Mouse (Mus musculus) megakaryocyte, adult 5-6 weeks (primary cell): Measurements from ENCODE around the gene Epas1. TPM values are rescaled to one million over a fixed set of nuclear protein-coding genes. Genes with fewer than 3 reads are reported as not detected.
A peak's percentile ranks its signal among the peaks of the same experiment; 100 is the strongest.

ENCODE experiments used
- ATAC-seq: 2 replicates; pipeline ENCODE4 v1.8.0; 2016; ENCODE audit warnings: mild to moderate bottlenecking, inconsistent platforms; ENCODE audit not compliant: poor library complexity, severe bottlenecking
- total RNA-seq, 2 experiments: library from RNA; stranded (forward) in 1 of 2; stranded (reverse) in 1 of 2; fragments of 153-499, 151-499 nt in 1 of 2; fragments of 221-1000, 200-1000 nt in 1 of 2; gene quantifications; 2 replicates each; pipeline versions ENCODE4 v1.2.3 to v1.2.4; 2015 to 2017

Epas1 gene
- total RNA-seq (2015) (0.91 and 1.3 TPM in 2 replicates), total RNA-seq (2017) (0.07 and 0.33 TPM in 2 replicates)

DNA sequence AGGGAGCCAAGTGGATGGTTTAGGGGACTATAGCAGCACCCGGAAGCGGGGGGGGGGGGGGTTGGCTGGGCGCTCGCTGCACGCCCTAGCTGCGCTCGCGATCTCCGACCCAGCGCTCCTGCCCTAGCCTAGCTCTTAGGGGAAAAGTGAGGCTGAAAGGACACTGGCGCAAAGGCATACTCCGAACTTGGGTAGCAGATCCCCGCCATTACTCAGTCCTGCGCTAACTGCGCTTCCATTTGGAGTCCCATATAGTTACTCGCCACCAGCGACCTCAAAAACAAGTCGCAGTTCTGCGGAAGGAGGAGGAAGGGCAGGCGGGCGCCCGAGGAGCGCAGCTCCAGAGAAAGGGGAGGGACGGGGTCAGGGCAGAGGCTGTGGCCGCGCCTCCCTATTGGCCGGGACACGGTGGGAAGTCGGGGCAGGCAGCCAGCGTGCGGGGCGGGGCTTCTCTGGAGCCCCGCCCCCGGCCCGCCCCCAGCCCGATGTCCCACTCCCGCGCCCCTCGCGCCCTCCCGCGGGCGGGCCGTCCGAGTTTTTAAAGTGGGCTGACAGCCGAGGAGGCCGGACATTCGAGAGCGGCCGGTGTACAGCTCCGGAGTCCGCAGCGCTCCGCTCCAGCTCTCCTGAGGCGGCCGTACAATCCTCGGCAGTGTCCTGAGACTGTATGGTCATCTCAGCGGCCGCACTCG is at the start of gene Epas1:
Gene Epas1 (plus strand): TSS at position 571 of the 692 bp plus-strand sequence.
- peak; percentile 89 for ATAC-seq

DNA sequence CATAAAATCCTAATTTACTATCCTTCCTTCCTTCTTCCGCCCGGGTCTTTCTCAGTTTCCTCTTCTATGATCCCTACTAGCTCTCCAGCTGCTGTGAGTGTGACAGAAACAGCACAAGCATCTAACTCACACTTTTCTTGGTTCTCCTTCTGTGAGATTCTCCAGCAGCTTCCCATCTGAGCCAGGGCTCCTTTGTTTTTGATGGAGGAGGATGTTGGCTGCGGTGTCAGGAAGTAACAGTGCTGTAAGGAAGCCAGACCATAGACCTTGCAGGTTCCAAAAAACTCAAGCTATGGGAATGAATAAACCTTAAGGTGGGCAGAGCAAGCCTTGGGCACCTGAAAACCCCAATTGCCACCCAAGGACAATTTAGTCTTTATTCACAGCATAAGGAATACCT is 48.3 kb upstream of the Epas1 start:
- no peak for ATAC-seq

DNA sequence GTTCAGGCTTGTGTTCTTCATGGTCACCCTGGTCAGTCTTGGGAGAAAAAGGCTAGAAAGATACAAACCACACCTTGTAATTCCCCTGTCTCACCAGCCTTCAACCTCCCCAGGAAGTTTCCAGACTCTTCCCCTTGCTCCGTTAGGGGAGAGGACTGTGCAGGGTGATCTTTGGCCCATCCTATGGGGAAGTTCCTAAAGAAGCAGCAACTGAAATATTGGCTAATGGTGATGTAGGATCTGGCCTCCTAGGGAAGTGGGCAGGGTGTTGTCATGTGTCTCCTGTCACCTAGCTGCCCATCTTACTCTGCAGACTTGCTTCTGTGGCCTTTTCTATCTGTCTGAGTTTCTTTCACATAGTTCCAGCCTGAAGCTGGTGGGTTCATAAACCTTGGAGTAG is 47.0 kb upstream of the Epas1 start:
- no peak for ATAC-seq

- no peak for ATAC-seq
Observed at GRCm38 (mm10) chr17:86709803-86710202, 43.7 kb upstream of the Epas1 start.

DNA sequence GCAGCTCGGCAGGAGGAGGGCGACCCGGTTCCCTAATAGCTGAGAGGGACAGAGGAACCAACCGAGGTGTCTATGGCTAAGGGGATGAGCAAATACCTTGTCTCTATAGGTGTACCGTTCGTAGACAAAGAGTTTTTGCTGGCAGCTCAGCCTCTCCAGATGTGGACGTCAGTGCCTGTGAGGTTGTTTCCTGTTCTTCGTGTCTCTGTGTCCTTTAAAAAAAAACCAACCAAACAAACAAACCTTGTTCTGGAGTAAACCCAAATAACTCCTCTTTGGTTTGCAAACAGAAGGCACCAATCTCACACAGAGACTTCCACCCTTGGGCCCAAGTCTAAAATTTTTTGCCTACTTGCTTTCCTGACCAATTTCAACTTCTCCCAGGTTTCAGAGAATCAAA is 43.1 kb upstream of the Epas1 start:
- ATAC-seq: no peak

- no peak for ATAC-seq
Observed at GRCm38 (mm10) chr17:86711949-86712348, 41.6 kb upstream of the Epas1 start.

DNA sequence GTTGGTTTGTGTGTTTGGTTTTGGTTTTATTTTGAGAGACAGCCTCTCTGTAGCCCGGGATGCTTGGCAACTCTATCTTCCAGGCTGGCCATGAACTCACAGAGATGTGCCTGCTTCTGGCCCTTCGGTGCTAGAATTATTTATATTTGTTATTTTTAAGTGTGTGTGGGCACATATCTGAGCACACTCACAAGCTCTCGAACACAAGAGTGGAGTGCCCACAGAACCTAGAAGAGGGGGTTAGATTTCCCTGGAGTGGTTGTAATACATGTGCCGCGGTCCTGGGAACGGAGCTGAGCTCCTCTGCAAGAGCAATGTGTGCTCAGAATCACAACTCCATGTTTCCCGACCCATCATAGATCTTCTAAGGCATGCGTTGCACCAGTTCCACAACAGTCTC is 40.9 kb upstream of the Epas1 start:
- no peak for ATAC-seq

DNA sequence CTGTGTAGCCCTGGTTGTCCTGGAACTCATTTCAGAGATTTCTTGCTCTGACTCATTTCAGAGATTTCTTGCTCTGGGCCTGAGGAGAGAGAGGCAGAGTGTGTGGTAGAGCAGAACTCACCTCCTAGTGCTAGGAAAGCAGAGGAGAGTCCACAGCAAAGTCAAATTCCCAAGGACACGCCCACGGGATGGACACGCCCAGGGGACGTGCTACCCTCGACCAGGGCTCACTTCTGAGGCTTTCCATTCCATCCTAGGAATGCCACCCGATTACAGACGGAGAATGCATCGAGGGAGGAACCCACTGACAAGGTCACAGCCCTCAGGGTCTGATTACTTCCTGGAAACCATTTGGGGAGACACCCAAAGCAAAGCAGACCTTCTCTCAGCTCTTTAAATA is 39.9 kb upstream of the Epas1 start:
- ATAC-seq: no peak

- no peak for ATAC-seq
Observed at GRCm38 (mm10) chr17:86724786-86725415, 28.6 kb upstream of the Epas1 start.

GRCm38 (mm10) chr17:86726480-86726879 is 27.0 kb upstream of the Epas1 start:
- ATAC-seq: no peak

GRCm38 (mm10) chr17:86727031-86727430 is 26.5 kb upstream of the Epas1 start:
- no peak for ATAC-seq

DNA sequence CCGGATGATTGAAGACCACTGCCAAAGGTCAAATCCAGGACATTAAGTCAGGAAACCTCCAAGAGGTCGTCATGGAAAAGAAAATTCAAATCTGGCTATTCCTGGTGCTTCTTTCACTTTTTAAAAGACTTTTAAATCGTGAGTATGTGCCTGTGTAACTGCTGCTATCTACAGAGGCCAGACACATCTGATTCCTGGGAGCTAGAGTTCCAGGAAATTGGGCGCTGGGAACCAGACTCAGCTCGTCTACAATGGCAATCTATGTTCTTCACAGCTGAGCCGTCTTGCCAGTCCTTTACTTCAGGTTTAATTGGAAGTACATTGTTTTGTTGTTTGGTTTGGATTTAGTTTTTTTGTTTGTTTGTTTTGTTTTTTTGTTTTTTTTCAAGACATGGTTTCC is 22.2 kb upstream of the Epas1 start:
- no peak for ATAC-seq

- peak; percentile 99 for ATAC-seq
Observed at GRCm38 (mm10) chr17:86732024-86732423, 21.5 kb upstream of the Epas1 start.

- peak; percentile 22 for ATAC-seq
Observed at GRCm38 (mm10) chr17:86732522-86732921, 21.0 kb upstream of the Epas1 start.

- ATAC-seq: no peak
Observed at GRCm38 (mm10) chr17:86733644-86734043, 19.9 kb upstream of the Epas1 start.

GRCm38 (mm10) chr17:86738477-86738876 is 15.0 kb upstream of the Epas1 start:
- no peak for ATAC-seq

DNA sequence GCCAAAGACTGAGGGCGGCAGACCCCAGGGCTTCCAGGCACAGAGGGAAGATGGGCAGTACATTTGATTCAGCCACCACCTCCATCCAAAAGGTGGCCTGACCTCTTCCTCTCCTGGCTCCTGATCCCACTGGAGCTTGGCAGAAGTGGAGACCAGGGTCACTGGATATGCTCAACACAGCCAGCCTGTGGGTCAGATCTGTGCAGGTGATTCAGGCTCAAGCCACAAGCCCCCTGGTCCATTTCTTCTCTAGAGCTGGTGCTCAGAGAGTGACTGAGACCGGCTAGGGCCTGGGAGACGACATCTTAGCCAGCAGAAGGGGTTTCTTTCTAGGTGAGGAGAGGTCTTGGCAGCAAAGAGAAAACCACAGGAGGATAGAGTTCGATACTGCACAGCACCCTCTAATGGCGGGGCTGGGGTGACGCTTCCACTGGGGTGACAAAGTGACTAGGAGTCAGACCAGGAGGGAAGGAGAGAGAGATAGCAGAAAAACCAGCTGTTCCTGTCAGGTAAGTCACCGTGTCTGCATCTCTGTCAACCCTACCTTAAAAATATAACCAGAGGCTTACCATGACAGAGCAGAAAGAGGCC is 10.1 kb upstream of the Epas1 start:
- ATAC-seq: no peak

DNA sequence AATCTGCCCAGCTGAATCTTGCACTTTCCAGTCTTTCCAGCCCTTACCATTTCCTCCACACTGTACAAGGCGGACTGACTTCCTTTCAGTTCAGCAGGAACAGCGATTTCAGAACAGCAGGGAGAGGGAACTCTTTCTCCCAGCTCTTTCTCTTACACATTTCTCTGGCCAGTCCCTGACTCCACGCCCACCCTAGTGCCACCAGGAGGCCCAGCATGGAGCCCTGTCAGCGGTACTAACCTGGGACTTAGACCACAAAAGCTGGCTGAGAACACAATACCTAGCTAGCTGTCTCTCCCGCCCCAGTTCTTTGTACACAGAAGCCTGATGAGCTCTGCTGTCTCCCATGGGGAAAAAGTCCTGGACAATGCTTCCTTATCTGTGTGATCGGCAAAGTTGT is 8.6 kb upstream of the Epas1 start:
- ATAC-seq: no peak

DNA sequence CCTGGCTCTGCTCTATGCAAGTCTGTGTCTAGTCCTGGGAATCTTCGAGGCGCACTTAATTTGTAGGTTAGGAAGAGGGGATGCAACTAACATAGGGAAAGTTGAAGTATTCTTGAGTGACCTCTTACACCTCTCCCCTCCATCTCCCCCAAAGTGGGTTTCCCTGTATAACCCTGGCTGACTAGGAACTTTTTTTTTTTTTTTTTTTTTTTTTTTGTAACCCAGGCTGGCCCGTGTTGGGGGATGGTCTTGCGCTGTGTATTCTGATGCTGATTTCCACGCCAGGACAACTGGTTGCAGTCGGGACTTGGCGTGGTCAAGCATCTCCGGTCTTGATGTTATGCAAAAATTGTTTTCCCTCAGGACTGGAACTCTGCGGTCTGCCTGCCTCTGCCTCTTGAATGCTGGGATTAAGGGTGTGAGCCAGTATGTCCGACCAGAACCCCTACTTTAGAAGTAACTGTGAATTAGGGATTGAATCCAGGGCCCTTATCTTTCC is 2.1 kb upstream of the Epas1 start:
- ATAC-seq: no peak

DNA sequence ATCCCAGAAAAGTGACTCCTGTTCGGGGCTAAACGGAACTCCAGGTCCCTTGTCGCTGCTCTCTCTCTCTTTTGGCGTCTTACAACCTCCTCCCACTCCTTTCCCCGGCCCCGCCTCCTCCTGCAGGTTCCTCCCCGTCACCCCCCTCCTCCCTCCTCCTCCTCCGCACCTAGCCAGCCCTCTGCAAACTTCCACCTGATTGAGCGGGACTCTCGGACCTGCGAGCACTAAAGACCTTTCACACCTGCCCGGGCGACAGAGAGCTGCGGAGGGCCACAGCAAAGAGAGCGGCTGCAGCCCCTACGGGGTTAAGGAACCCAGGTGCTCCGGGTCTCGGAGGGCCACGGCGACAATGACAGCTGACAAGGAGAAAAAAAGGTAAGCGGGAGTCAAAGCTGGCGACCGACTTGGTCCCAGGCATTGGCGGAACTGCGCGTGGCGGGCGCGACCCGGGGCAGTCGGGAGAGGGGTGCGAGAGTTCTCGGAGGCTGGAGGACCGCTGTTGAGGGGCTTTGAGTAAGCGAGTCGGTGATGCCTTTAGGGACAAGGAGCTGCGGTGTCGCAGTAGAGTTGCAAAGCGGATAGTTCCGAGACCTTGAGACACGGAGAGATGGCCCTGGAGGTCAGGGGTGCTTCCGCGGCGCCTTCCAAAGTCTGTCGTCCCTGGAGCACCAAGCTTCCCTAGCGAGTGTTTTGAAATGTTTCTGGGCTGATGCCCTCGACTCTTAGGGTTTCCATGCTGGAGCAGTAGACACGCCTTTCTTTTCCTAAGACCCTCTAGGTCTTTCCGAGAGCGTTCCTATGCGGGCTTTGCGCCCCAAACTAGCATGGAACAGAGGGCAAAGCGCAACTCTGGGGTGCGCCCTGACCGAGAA is 668 bp downstream of the Epas1 start:
- peak; percentile 35 for ATAC-seq
